Mouse (Mus musculus) kidney, adult 18-20 months (tissue): ENCODE results near the gene LTO1.

Experiments used
- DNase-seq: peaks from one replicate; pipeline ENCODE4 v3.0.0; 2021

Gene LTO1

DNA sequence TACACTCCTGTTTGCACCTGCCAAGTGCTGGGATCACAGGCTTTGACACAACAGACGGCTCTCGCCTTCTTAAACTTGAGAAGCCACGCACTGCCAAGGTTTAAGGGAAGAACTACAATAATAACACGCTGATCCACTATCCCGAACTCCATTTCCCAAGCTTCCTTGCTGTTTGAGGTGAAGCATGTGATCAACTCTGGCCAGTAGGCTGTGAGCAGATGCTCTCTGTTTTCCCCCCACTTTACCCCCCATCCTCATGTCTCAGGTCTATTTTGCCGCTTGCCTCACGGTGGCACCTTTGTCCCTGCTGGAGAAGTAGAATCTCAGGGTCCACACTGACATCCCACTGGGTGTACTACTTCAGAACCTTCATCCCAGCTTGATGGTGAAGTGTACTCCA lies 6.2 kb upstream of the LTO1 start:
- no peak for DNase-seq

- no peak for DNase-seq
Observed at GRCm38 (mm10) chr7:144911121-144911520, 3.8 kb upstream of the LTO1 start.

- DNase-seq = no peak
Observed at GRCm38 (mm10) chr7:144912897-144913296, 2.0 kb upstream of the LTO1 start.

DNA sequence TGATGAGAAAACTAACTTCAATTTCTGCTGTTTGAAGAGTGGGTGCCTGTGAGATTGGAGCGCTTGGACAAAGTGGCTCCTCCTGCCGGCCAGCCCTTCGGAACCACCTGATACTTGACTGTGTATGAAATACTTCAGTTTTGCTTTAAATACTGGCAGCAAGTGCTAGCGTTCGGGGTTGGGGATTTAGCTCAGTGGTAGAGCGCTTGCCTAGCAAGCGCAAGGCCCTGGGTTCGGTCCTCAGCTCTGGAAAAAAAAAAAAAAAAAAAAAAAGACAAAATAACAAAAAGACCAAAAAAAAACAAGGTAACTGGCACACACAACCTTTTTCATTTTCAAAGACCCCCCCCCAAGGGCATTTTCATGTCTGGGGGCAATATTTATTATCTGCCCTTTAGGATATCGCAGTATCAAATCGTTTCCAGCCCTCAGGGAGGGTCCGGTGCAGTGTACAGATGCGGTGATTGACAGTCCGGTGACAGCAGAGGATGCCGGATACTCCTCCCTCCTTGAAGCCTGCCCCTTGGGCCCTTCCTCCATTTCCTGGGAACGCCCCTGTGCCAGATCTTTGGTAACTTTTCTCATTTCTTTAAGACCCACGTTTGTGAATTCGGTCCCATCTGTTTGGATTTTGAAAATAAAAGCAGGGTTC lies 478 bp upstream of the LTO1 start:
- peak; percentile 14 for DNase-seq

- no peak for DNase-seq
Observed at GRCm38 (mm10) chr7:144918823-144919222, 3.9 kb downstream of the LTO1 start.

DNA sequence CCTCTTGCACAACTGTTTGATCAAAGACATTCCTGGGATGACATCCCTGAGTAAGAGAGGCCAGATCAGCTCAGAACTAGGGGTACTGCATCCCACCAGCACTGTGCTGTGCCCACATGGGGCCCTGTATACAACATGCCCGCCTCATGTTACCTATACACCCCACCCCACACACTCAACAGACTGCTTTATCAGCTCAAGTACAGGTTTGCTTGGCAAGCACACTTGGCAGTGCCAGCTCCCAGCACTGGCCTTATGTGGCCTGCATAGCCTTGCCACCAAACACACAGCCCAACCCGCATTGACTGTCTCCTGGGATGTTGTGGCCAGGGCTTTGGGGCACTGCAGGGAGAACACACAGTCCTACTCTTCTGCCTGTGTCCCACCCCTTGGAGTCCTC lies 12.7 kb downstream of the LTO1 start:
- peak; percentile 5 for DNase-seq

GRCm38 (mm10) chr7:144928009-144928888 lies 13.3 kb downstream of the LTO1 start:
- DNase-seq = peak; percentile 18

GRCm38 (mm10) chr7:144928889-144929210 lies 13.9 kb downstream of the LTO1 start:
- DNase-seq = peak; percentile 24

GRCm38 (mm10) chr7:144929506-144929905 lies 14.6 kb downstream of the LTO1 start:
- DNase-seq = no peak

DNA sequence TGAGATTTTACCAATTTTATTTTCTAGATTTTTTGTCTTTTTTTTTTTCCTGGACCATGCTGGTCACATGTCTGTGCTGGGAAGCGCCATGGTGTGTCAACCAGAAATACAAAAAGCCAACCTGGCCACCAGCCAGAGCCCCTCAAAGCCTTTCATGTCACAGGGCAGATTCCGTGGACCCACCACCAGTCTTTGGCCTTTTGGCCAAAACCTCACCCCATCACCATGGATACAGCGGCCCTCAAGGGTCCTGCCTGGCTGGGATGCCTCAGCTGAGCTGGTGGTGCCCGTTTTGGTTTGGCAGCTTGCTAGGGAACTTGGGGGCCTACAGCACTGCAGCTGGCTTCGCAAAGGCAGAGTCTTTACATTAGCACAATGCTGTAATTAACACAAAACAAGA lies 15.0 kb downstream of the LTO1 start:
- DNase-seq = no peak

DNA sequence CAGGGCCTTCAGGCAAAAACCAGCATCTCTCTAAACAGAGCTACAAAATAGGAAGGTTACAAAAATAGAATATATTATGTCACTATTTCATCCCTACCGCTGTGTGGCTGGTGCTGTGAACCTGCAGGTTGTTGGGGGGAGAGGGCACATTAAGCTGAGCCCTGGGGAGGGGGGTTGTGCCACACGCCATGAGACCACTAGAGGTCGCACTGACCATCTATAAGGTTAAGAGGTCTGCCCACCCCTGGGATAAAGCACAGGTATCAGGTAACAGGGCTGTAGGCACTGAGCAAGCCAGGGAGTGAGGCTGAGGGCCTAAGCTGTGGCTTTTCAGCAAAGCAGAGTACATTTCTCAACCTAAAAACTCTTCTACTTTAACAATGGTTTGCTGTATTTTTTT lies 16.9 kb downstream of the LTO1 start:
- DNase-seq = peak; percentile 24

- DNase-seq = no peak
Observed at GRCm38 (mm10) chr7:144932389-144932937, 17.6 kb downstream of the LTO1 start.

DNA sequence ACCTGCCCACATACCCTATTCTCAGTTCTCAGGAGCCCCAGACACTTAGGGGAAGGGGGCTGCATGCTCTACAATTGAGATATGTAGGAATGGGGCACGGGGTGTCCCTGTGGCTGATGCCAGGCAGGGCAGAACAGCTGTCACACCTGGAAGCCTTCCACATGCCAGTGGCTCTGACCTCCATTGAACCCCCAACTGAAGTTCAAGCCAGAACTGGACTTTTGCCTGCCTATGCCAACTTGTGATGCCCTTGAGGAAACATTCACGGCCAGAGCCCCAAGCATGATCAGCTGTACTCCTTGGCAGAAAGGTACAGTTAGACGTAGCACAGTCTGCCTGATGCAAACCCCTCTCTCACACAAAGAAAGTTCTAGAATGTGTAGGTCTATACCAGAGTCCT lies 18.4 kb downstream of the LTO1 start:
- DNase-seq = peak; percentile 52

GRCm38 (mm10) chr7:144933796-144934195 lies 18.9 kb downstream of the LTO1 start:
- DNase-seq = peak; percentile 19

DNA sequence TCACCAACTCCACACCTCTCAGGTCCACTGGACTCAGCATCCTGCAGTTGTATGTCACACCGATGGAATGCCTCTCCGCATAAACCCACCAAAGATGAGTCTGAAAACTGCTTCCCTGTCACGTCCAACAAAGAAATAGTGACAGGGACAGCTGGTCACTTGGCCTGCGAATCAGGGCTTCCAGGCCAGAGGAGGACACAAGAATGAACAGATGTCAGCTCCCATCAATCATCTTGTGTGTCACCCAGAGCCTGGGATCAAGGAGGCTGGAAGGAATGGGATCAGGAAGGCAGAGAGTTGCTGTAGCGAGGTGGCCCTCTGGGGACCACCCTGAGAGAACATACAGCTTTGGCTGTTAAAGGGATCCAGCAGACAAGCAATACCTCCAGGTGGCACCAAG lies 20.0 kb downstream of the LTO1 start:
- no peak for DNase-seq

DNA sequence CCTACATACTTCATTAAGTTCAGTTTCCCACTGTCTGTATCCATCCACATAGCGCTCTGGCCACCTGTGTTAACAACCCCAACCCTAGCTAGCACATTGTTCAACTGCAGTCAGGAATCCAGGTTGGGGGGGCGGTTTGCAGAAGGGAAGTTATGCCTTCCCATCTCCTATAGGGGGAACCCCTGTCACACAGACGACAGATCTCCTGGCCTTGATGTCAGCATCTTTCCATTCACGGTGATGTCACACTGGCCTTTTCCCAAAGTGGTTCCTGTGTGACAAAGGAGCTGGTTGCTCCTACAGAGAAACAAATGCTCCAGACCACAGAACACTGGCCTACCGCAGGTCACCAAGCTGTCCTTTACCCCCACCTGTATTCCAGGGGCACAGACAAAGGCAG lies 20.7 kb downstream of the LTO1 start:
- peak; percentile 23 for DNase-seq

- no peak for DNase-seq
Observed at GRCm38 (mm10) chr7:144936311-144936880, 21.5 kb downstream of the LTO1 start.

DNA sequence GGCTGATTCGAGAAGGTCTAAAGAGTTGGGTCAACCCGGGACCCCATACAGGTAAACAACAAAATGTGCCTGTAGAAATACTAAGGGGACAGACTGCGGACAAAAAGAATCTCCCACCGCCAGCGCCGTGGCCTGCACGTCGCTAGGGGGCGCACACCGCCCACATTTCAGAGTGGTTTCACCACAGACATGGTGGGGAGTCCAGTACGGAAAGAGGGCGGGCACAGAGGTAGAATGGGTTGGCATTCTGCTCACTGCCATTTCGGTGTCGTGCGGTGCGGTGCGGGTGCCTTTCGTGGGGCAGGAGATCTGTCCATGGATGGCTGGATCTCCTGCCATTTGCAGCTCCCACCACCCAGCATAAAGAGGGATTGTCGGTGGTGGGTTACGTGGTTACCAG lies 22.6 kb downstream of the LTO1 start:
- DNase-seq = peak; percentile 91

DNA sequence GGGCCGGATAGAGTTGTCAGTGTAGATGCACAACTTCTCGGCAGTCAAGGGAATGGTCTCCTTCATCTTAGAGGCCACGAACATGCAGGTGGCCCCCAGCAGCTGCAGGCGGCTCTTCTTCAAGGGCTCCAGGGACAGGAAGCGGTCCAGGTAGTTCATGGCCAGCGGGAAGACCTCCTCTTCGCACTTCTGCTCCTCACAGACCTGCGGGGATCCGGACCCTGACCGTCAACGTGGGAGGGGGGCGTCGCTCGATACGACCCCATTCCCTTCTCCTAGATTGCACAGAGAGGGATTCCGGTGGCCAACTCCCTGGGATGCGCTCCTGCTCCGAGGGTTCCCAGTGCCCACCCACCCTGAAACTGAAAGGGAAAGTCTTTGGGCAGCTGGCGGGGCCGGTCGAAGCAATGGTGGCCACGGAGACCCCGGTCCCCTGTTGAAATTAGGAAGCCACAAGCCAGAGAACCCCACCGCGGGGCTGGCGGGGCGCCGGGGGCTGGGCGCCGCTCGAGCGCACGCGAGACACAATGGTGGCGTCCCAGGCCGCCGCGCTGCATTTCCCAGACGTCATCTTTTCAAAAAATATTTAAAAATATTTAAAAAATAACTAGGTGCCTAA lies 23.1 kb downstream of the LTO1 start:
- peak; percentile 28 for DNase-seq

DNA sequence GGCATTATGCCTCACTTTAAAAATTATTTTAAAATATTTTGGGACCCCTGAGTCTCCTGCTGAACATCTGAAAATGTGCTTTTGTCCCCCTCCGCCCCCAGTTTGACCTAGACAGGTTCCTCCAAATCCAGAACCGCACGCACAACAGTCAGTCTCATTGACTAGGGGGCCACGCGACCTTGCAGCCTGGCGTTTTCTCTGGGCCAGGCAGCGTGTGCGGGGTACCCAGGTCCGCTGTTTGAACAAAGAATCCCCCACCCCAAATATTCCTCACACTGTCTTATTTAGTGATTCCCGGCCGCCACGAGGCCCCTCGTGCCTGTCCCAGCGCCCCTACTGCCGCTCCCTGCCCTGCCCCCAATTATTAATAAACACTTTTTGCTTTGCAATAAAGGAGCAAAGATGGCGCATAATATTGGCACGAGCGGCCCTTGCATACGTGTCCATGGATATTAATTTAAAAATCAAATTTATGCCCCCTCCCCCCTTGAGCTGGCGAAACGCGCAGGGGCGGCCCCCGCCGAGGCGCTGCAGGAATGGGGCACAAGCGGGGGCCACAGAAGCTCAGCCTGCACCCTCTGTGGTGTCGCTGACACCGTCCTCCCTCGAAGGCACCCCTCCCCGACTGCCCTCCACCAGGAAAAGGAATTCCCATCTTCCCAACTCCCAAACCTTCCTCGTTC lies 23.9 kb downstream of the LTO1 start:
- peak; percentile 32 for DNase-seq

- peak; percentile 75 for DNase-seq
Observed at GRCm38 (mm10) chr7:144939344-144940002, 24.6 kb downstream of the LTO1 start, which contains the start of gene Ccnd1. Ccnd1 (minus strand) TSS chr7:144939925.

DNA sequence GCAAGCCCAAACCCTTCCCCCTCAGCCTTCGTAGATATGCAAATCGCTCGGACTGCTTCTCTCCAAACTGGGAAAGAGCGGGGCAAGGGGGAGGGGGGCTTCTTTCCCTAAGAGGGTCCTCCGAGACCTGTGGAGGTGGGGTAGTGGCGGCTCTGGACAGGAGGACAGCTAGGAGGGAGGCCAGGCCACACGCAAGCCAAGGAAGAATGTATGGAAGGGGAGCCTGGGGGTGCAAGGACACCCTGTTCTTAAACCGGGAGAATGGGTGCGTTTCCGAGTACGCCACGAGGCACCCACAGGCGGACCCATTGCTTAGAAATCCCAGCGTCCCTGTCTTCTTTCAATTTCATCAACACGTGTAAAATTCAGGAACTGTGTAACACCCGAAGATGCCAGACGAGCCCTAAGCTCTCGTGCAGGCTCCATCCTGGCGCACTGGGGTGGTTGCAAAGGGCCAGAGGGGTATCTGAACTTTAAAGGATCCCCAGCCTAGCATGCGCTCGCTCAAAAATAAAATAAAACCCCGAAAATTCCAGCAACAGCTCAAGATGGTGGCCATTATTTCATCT lies 25.2 kb downstream of the LTO1 start:
- DNase-seq = peak; percentile 45
